Comparison of ENCODE assay signal across 7 mouse cellular contexts in the genomic region with DNA sequence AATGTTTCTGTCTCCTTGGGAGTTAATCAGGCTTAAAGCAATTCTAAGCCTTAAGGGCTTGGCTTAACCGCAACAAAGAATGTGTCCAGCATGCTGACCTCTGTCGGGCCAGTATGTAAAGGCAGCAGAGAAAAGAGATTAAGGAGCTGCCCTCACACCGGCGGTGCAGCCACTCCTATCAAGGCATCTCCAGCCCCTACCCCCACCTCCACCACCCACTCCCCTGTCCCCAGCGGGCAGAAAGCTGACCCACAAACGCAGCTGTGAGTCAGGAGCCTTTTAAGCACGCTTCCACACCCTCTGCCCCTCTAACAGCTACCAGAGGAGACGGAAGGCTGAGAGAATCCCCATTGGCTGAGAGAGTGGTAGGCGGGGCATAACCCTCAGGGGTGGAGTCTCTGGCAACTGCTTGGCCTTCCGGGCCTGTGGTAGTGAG. TPM values are rescaled to one million over a fixed set of nuclear protein-coding genes. Genes with fewer than 3 reads are reported as not detected.
DNase-seq lines count a peak whose midpoint lies in the region; ATAC-seq lines count a peak whose summit lies in the region.

No protein-coding gene starts in this region.

- H3K4me1 ChIP-seq in heart, embryonic 13.5 days: peaks cover 10% of the 10 kb centered on the region
- H3K4me1 ChIP-seq in kidney, embryonic 16.5 days (ENCODE audit: insufficient read depth, low read length): peaks cover 11% of the 10 kb centered on the region

- no peaks in the 10 kb centered on the region for H3K36me3 ChIP-seq in heart, embryonic 13.5 days
- H3K36me3 ChIP-seq in kidney, embryonic 16.5 days (ENCODE audit: insufficient read depth, low read length): no peaks in the 10 kb centered on the region

- under 1% methylated on average over 10 of the region's 10 CpGs for WGBS in heart, embryonic 13.5 days
- WGBS in kidney, embryonic 16.5 days: 0% methylated on average over 10 of the region's 10 CpGs

- DNase-seq in adrenal gland, adult (ENCODE audit: inconsistent age in 2 of 2, low spot score in 1 of 2): peak; percentile 46 to 80
- DNase-seq in embryo, embryonic 9.5 days (ENCODE audit: extremely low spot score): peak; percentile 90
- peak; percentile 73 for DNase-seq in lung, postnatal 36 days
- DNase-seq in spleen, postnatal 10 days (ENCODE audit: low spot score in 2 of 2): peak; percentile 4 to 32

- peak overlapping the region; percentile 56 for H3K4me3 ChIP-seq in heart, embryonic 13.5 days
- peak overlapping the region; percentile 46 for H3K4me3 ChIP-seq in kidney, embryonic 16.5 days (ENCODE audit: low read length)

- H3K27ac ChIP-seq in heart, embryonic 13.5 days (replicated peaks): peak overlapping the region; percentile 28
- peak overlapping the region; percentile 60; the same call in 1 of the 2 replicates for H3K27ac ChIP-seq in kidney, embryonic 16.5 days (ENCODE audit: low read length)

- peak overlapping the region; percentile 73 for H3K9ac ChIP-seq in heart, embryonic 13.5 days
- H3K9ac ChIP-seq in kidney, embryonic 16.5 days (replicated peaks; ENCODE audit: low read length): peak overlapping the region; percentile 53

- H3K4me2 ChIP-seq in heart, embryonic 13.5 days: peak overlapping the region; percentile 68
- H3K4me2 ChIP-seq in kidney, embryonic 16.5 days (replicated peaks; ENCODE audit: low read depth, low read length): peak overlapping the region; percentile 50

- H3K9me3 ChIP-seq in heart, embryonic 13.5 days: no peaks in the 10 kb centered on the region
- H3K9me3 ChIP-seq in kidney, embryonic 16.5 days (ENCODE audit: low read length): no peaks in the 10 kb centered on the region

- ATAC-seq in heart, embryonic 13.5 days (ENCODE audit: extremely low read depth, insufficient number of reproducible peaks, low FRiP score, low TSS enrichment): peak; percentile 83
- ATAC-seq in kidney, embryonic 16.5 days (ENCODE audit: low FRiP score, low TSS enrichment): peak; percentile 97
- no peak for ATAC-seq in erythroid progenitor cell, adult 5-6 weeks (replicated peaks; ENCODE audit: low FRiP score, poor library complexity, severe bottlenecking)

- H3K27me3 ChIP-seq in heart, embryonic 13.5 days (replicated peaks): no peaks in the 10 kb centered on the region
- no peaks in the 10 kb centered on the region for H3K27me3 ChIP-seq in kidney, embryonic 16.5 days (ENCODE audit: insufficient read depth, low read length)

RNA-seq across cellular contexts. Expression of gene Tenm4, which starts 18.1 kb away (rescaled TPM):
- polyA plus RNA-seq in heart, embryonic 13.5 days (2015; fragmentation: Nextera tagmentation; extraction: Ambion mirVana): 9.2 and 10.5 TPM in 2 replicates
- 39.7 and 43.8 TPM in 2 replicates for polyA plus RNA-seq in kidney, embryonic 16.5 days (2015; fragmentation: Nextera tagmentation; extraction: Ambion mirVana)
- total RNA-seq in erythroid progenitor cell, adult 5-6 weeks (2015; ENCODE audit: low replicate concordance): 1.7 and 5.8 TPM in 2 replicates
- total RNA-seq in erythroid progenitor cell, adult 5-6 weeks (2017; ENCODE audit: low replicate concordance): 0.23 and 3.5 TPM in 2 replicates

Comparison
In these comparisons a context has a peak if more than half of its experiments do, and no peak if none do; other contexts are left out.
1. DNase-seq: peak in every context shown above with its lines; median percentile 90 in embryo, embryonic 9.5 days; 73 in lung, postnatal 36 days; 63 in adrenal gland, adult; 18 in spleen, postnatal 10 days.